Mouse (Mus musculus): ENCODE results near the gene Ptpra.

- no peak for TF ChIP-seq POLR2A (IDR thresholded peaks at IDR 0.05; ENCODE audit: control insufficient read depth, extremely low read depth, insufficient read depth, low read length, poor library complexity)
- peak; percentile 73; the same call in 1 of the 2 replicates for TF ChIP-seq CTCF (IDR thresholded peaks at IDR 0.05; ENCODE audit: borderline replicate concordance, control insufficient read depth, extremely low read depth, insufficient read depth, low read length, poor library complexity)
Measured at GRCm38 (mm10) chr2:130578148-130578547, 128.1 kb downstream of the Ptpra start.

All from thymus, adult 2 months (tissue).